Mouse (Mus musculus) adrenal gland, postnatal 14 days (tissue): Measurements from ENCODE around the gene Clint1. TPM values are rescaled to one million over a fixed set of nuclear protein-coding genes. Genes with fewer than 3 reads are reported as not detected.
A peak's percentile ranks its signal among the peaks of the same experiment; 100 is the strongest.

Experiments used
- DNase-seq: peaks from one replicate; pipeline ENCODE4 v3.0.0; 2021; ENCODE audit warnings: mixed read lengths
- total RNA-seq: library from RNA; stranded (reverse); gene quantifications from 2 replicates; pipeline ENCODE4 v1.2.3, GENCODE M21; 2021

Gene Clint1
- total RNA-seq, 1 experiment from 2014 or later: 66.5 TPM

DNA sequence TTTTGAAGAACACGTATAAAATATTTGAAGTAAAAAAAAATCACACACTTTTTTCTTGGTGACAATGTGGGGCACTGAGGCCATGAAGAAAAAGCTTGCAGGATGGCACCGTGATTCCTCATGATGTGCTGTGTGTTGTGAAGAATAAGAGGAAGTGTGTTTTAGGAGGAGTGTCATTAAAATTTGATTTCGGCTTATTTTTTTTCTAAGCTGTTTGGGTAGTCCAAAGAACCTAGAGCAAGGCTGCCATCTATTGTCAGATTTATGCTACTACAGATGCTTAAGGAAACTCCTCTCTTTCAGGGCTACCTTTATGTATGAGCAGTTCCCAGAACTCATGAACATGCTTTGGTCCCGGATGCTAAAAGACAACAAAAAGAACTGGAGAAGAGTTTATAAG lies 32.2 kb downstream of the Clint1 start:
- DNase-seq: no peak

DNA sequence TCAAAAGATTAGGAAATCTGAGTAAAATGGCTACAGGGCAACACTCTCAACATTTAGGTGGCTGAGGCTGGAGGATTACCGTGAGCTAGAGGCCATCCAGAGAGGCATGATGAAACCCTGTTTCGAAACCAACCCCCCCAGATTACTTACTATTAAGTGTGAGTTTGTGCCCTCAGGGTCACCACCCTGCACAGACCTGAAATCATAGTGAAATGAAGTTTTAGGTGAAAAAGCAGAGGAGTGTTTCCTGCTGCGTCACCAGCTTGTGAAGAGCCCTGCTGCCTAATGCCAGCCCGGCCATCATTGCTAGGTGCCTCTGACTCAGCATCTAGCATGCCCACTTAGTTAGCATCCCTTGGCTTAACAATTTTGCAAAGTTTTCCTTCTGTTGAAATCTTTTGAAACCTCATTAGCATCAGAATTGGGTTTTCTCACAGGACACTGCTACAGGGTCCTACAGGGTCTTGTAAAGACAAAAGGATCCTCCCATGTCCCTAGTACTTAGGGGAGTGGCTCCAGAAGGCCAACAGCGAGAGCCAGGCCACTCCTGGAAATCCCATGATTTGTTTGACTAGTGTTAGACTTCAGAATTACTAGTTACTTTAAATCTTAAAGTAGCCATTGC lies 33.9 kb downstream of the Clint1 start:
- DNase-seq: no peak

DNA sequence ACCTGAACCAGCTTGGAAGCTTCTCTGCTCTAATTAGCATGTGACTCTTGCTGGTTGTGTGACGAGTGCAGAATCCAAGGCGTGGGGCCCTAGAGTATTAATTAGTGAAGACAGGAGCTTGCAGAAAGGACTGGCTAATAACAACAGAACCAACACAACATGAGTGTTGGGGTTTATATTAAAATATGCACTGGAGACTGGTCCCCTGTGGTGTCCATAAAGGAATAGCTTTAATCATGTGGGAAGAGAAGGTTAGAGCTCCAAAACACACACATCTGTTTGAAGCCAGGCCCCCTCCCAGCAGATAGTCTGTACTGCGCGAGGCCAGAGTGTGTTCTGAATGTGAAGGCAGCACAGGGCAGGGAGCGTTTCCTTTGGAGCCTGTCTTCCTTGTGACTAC lies 34.7 kb downstream of the Clint1 start:
- DNase-seq: no peak

DNA sequence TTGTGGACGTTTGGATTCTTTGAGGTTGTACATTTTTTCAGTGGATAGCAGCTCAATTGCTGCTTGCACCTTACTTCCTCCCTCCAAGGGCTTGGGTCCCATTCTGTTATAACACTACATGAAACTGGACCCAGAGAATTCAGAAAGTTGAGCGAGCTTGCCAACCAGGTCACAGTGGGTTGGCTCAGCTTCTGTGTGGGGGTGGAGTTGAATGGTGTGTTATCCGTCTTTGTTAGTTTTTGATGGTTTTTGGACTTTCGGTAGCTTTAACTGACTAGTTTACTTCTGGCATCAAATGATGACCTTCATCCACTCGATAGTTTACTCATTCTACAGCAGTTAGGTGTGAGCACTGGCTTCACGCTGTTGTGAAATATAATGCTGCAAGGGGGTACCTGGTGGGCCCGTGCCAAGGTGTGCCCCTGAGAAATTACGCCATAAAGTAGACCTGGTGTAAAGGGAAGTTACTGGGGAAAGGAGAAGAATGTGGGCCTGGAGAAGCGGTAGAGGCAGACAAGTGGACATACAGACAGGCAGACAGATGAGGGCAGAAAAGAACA lies 36.7 kb downstream of the Clint1 start:
- peak; percentile 21 for DNase-seq

DNA sequence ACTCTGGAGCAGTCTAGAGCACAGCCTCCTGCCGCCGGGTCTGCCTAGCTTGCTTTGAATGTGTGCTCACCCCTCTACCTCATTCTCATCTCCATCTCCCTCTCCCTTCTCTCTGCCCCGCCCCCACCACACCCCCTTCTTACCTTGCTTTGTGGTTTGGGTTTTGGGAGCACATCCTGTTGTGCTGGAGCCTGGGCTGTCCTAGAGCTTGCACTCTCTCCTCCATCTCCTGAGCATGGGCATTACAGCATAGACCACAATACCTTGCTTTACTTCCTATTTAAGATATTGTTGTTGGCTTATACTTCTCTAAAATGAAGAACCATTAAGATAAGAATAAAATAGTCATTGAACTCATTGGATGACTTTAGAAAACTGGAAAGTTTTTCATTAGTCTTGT lies 38.1 kb downstream of the Clint1 start:
- no peak for DNase-seq

DNA sequence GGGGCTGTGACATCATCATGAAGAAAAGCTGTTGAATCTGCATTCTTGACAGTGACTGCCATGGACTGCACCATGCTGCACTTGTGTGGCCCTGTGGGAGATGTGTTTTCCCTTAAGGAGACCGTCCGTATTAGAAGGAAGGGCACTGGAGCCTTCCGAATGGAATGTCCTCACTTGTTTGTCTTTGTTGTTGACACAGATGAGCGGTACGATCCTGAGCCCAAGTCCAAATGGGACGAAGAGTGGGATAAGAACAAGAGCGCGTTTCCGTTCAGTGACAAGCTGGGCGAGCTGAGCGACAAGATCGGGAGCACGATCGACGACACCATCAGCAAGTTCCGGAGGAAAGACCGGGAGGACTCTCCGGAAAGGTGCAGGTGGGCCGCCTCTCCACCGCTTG lies 38.6 kb downstream of the Clint1 start:
- DNase-seq: no peak

DNA sequence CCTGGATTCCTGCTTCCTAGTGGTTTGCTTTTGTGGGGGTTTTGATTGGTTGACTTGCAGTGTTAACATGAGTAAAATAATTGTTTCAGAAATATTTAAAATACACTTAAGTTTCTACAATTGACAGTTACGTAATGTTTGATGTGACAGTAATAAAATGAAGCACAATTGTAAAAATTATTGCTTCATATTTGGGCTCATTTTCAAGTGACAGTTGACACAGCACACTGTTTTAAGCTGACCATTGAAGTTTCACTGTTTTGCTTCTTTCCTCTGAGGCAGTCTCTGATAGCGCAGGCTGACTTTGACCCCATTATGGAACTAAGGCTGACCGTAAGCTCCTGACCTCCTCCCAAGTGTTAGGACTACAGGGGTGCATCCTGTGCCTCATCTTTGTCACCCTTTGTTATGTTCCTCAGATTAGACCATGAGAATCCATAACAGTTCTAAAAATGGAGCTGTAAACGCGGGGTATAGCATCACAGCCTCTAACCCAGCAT lies 41.1 kb downstream of the Clint1 start:
- DNase-seq: no peak

DNA sequence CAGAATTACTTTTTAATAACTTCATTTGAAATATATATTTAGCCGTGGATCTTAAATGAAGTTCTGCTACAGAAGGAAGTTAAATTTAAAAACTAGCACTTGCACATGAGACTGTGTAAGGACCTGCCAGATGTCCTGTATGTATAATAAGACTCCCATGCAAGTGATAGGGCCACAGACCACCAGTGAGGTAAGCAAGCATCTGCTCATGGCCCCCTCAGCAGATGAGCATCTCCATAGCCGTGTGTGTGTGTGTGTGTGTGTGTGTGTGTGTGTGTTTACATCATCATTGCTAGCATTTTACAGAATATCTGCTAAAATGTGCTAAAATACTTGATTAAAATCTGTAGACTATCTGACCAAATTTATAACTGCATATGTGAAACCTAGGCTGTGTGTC lies 45.5 kb downstream of the Clint1 start:
- DNase-seq: no peak

DNA sequence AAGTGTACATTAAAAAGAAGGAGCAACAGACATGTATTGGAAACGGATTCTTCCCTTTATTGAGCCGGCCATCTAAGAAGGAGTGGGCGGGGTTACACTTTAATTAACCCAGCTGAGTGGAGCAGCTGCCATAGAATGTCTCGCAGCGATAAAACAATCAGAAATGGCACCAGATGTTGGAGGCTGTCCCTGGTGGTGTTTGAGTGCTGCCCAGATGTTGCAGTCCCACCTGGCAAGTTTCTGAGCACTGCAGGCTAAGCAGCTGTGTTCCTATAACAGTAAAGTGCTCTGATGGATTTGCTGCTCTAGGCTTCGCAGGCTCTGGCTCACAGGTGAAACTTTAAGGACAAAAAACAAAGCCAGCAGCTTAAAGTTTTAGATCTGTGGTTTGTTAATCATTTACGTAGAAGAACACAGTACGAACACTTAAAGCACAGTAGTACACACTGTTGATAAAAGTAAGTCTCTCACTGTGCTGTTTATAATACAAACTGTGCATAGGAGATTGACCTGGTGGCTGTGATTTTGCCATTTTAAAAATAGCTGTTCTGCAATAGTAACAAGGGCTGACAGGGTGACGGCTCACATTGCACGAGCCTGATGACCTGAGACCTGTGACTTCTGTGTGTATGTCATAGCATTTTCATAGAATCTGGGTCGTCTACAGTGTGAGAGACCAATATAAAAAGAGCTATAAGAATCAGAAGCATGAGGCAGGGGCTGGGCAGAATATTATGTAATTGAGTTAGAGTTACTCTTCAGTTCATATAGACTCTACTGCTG lies 48.6 kb downstream of the Clint1 start:
- no peak for DNase-seq

DNA sequence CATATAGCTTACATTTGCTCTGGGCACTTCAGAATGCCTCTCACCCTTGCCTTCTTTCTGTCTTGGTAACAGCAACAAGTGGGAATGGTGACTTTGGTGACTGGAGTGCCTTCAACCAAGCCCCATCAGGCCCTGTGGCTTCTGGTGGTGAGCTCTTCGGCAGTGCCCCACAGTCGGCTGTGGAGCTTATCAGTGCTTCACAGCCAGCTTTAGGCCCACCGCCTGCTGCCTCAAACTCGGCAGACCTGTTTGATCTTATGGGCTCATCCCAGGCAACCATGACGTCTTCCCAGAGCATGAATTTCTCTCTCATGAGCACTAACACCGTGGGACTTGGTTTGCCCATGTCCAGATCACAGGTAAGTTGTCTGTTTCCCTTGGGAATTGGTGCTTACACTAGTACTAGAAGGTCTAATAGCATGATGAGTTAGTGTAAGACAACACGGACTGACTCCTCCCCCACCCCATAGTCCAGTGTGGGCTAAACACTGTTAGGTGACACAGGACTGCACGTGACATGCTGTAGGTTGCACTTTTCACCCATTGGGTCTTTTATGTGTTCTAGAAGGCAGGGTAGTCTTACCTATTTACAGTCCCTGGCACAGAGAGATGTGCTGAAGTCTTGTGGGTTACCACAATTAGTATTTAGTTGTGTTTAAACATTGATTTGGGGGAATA lies 54.4 kb downstream of the Clint1 start:
- no peak for DNase-seq

DNA sequence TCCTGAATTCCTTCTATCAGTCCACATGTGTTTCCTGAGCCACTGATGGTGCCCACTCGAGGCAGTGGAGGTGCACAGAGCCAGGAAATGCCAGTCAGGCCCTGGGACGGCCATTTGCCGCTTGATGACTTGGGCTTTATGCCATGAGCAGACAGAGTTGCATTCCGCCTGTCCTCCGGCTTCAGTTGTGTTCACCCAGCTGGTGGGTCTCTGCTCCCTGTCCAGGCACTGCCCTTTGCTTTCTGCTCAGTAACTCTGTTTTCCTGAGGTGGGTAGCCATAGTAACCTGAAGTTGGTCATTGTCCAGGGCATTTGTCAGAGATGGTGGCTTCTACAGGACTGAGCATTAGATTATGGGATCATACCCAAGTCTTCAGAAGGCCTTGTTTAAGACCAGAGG lies 55.5 kb downstream of the Clint1 start:
- DNase-seq: no peak

DNA sequence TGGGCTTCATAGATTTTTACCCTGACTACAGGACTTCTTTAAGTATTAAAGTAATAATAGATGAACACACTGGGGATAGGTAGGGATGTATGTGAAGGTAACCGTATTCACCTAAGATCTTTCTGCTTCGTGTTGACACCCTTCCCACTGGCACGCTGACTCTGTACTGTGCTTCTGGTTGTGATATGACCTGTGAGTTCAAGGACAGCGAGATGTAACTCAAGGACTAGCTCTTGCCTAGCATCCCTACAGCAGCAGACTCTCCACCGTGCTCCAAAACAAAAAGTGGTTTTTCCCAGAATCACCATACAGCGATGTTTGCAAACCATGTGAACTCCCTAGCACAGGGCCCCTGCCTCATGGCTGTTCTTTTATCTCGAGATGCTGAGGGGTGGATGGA lies 56.2 kb downstream of the Clint1 start:
- DNase-seq: no peak

DNA sequence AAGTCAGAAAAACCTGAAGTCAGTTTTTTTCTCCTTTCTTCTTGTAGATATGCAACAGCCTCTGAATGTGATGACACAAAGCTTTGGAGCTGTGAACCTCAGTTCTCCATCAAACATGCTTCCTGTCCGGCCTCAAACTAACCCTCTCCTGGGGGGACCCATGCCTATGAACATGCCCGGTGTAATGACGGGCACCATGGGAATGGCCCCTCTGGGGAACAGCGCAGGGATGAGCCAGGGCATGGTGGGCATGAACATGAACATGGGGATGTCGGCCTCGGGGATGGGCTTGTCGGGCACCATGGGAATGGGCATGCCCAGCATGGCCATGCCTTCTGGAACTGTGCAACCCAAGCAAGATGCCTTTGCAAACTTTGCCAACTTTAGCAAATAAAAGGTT lies 57.0 kb downstream of the Clint1 start:
- no peak for DNase-seq

DNA sequence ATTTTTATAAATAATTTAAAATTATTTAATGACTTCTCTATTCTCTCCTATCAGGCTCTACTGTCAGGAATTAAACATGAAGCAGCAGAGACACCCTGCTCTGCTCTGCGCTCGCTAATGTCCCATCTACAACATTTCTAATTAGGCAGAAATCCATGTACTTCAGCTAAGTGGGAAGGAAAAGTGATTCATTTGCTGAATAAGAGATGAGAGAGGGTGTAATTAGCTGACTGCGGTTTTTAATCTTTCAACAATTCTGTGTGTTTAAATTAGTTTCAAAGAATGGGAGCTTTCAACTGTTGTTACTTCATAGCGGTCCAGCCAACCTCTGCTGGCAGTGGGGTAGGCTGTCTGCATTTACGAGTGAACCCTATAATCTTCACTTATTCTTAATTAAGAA lies 58.9 kb downstream of the Clint1 start:
- no peak for DNase-seq

DNA sequence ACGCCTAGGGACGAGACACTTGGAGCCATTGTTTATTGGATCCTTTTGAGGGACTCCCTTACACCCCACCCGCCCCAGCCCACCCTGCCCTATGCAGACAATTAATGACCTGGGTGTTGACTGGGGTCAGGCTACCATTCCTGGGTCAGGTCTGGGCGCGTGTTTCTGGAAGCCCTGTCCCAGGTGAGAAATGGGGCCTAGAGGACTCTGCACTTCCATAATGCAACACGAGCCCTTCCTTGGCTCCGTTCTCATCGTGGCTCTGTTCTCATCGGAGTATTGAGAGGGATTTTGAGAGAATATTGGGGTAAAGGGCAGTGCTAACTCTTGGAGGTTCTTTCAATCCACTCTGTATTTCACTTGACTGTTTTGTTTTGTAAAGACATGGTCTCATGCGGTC lies 64.3 kb downstream of the Clint1 start:
- no peak for DNase-seq

DNA sequence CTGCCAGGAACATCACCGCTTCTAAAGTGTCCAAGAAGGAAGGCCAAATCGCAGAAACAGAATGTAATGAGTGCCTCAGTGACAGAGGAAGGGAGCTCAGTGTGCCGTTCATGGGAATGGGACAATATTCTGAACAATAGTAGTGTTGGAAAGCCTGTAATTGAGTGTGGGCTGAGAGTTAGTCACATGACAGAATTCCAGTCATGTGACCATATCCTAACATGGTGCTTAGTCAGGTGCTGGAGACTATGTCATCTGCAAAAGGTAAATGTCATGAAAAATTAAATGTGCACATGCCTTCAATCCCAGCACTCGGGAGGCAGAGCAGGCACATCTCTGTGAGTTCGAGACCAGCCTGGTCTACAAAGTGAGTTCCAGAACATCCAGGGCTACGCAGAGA lies 66.2 kb downstream of the Clint1 start:
- DNase-seq: no peak

DNA sequence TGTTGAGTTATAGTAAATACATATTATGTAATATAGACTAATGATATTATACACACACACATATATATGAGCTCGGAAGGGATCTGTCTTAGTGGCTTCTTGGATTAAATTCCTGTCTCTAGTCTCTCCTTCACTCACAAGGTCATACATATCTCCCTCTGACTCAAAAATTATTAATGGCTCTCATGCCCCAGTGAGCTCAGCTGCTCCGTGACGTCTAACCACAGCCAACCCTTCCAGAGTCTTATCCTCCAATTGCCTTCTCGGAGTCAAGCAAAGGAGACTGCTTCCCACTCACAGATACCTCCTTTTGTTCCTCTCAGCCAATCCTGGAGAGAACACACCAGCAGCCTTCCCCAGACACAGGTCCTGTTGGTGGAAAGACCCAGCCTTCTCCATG lies 67.0 kb downstream of the Clint1 start:
- peak; percentile 64 for DNase-seq

DNA sequence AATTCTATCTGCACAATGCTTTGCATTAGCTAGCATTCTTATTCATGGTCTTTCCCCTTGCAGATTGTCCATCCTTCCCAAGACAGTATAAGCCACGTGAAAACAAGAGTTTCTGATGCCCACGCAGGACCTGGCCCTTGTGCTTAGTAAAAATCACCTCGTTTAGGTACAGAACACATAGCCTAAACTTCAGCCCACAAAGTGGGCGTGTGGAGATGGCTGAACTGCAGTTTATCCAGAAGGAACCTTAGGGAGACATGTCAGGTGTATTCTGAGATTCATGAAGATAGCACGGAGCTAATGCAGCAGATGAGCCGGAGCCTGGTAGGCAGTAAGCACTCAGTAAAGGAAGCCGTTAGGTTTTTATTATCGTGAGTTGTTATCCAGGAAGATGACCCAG lies 69.2 kb downstream of the Clint1 start:
- no peak for DNase-seq

DNA sequence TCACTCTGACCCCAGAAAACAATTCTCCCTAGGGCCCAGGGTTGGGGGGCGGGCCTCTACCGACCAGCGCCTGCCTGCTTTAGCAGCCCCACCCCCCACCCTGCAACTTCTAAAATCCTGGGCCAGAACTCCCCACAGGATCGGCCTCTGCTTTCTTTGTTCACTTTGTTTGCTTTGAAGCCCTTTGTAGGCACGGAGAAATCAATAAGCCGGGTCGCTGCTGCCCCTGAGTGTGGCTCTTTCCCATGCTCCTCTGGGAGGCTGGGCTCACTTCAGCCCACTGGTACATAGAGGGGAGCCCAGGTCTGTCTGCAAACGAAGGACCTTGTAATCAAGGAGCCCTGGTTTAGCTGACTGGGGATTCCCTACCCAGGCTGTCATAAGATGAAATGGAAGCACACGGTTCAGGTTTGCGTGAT lies 69.6 kb downstream of the Clint1 start:
- no peak for DNase-seq

DNA sequence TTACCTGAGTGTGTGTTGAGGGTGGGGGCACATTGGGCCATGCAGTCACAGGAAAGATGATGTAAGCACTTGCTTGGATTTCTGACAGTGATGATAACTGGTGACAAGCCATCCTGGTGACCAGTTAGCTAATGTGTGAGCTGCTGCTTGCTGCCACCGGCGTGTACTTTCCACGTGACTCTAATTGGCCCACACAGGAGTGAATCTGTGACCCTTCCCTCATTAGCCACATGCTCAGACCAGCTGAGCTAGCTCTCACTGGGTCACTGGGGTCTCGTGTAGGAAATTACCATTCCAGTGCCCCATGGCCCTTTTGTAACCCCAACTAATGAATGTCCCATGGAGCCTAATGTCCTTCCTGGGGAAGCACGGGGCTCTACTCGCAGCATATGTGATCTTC lies 73.6 kb downstream of the Clint1 start:
- no peak for DNase-seq

DNA sequence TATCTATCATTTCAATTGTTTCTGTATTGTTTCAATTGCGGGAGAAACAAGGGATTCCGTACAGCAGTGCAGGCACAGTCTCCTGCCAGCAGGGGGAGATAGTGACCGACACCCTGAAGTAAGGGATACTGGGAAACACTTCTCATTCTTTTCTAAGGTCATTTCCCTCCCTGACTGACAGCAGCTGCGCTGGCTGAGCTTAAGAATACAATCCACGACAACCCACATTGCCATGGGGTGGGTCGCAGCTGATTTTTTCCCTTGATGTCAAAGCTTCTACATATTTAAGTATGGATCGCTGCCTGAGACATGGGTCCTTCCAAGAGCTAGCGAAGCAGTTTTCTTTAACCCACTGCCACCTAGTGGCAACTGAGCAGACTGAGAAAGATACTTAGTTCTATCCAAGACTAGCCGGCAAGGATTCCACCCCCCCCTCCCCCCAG lies 74.8 kb downstream of the Clint1 start:
- peak; percentile 83 for DNase-seq

DNA sequence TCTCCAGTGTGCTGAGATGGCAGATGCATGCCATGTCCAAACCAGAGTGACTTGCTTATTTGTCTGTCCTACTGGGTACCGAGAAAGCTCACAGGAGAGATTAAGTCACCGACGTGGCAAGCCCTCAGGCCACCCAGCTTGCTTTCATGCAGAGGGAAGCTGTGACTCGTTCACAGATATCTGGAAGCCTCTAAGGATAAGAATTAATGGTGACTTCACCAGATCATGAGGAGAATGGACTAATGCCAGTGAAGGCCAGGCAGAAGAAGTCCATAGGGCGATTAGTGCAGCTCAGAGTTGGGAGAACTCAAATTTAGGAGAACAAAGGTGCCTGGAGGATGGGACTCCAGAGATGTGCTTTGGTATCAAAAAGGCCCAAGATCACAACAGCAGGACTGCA lies 75.6 kb downstream of the Clint1 start:
- peak; percentile 26 for DNase-seq

DNA sequence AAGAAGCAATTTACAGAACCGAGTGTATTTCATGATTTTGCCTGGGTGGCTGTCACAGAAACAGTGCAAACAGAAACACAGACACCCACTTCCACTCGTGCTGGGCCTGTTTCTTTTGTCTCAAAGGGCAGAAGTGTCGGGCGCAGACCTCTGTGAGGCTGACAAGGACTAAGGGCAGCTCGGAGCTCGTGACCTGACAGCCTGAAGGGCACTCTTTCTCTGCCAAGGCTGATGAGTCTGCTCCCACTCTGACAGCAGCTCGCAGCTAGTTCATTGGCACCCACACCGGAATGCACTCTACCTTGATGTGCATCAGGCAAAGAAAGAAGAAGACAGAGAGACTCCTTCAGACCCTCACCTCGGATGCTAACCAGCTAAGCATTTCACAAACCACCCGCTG lies 77.7 kb downstream of the Clint1 start:
- peak; percentile 55 for DNase-seq
